Mouse (Mus musculus) kidney, embryonic 14.5 days (tissue): ENCODE measurements around the gene Zfp280d. TPM values are rescaled to one million over a fixed set of nuclear protein-coding genes. Genes with fewer than 3 reads are reported as not detected.
"Not testable (repeated sequence)": the region's sequence is repeated elsewhere in the genome, so short reads cannot be mapped to it uniquely, and the experiment has no call there.

Source experiments
- ATAC-seq: fragments of 200-750 bp; cut with Nextera tagmentation; 2 replicates; pipeline ENCODE4 v1.8.0; 2017; ENCODE audit warnings: moderate number of reproducible peaks, mild to moderate bottlenecking, moderate TSS enrichment, moderate library complexity; ENCODE audit not compliant: low FRiP score, low TSS enrichment
- H3K27ac ChIP-seq: fragments of 300-500 bp; sonication (generic); 2 replicates; pipeline ENCODE4 v1.5.1; 2014; ENCODE audit warnings: low read depth, mild to moderate bottlenecking, low read length, moderate library complexity, mixed read lengths
- H3K27me3 ChIP-seq: fragments of 300-500 bp; sonication (generic); 2 replicates; pipeline ENCODE4 v1.6.1; 2014; ENCODE audit warnings: mild to moderate bottlenecking, low read length; ENCODE audit not compliant: control insufficient read depth, insufficient read depth
- H3K36me3 ChIP-seq: fragments of 300-500 bp; sonication (generic); 2 replicates; pipeline ENCODE4 v1.6.1; 2014; ENCODE audit warnings: low read length, mixed read lengths; ENCODE audit not compliant: control insufficient read depth, insufficient read depth
- H3K4me1 ChIP-seq: fragments of 300-500 bp; sonication (generic); 2 replicates; pipeline ENCODE4 v1.6.1; 2014; ENCODE audit warnings: low read length, mixed read lengths; ENCODE audit not compliant: control insufficient read depth, insufficient read depth
- H3K4me2 ChIP-seq: fragments of 300-500 bp; sonication (generic); replicated peaks from 2 replicates; pipeline ENCODE4 v1.6.1; 2014; ENCODE audit warnings: low read depth, mild to moderate bottlenecking, low read length
- H3K4me3 ChIP-seq: fragments of 300-500 bp; sonication (generic); 2 replicates; pipeline ENCODE4 v1.5.1; 2014; ENCODE audit warnings: mild to moderate bottlenecking, low read length
- H3K9ac ChIP-seq: fragments of 300-500 bp; sonication (generic); 2 replicates; pipeline ENCODE4 v1.6.1; 2014; ENCODE audit warnings: low read depth, mild to moderate bottlenecking, low read length, moderate library complexity
- H3K9me3 ChIP-seq: fragments of 300-500 bp; sonication (generic); 2 replicates; pipeline ENCODE4 v1.6.1; 2016; ENCODE audit warnings: low read length; ENCODE audit not compliant: control insufficient read depth
- WGBS: fragments of 180-500 bp; shearing (Covaris S2); extraction: QIAGEN DNeasy Blood & Tissue Kit; methylation state at CpG from one replicate; pipeline ENCODE4 v1.1.7; 2014; 5-methylcytosine and 5-hydroxymethylcytosine counted together
- polyA plus RNA-seq: library from polyadenylated mRNA; unstranded; fragments of >200 nt; fragmentation: Nextera tagmentation; extraction: Ambion mirVana; gene quantifications from 2 replicates; pipeline ENCODE4 v1.2.1, GENCODE M21; 2014

The Zfp280d gene
- polyA plus RNA-seq, 1 experiment from 2014 or later, result 51.3 TPM

- H3K27ac ChIP-seq, result no peak overlapping the region
- no peak overlapping the region for H3K4me3 ChIP-seq
- WGBS, result 75% methylated on average over 14 of the region's 14 CpGs
- no peaks in the 10 kb centered on the region for H3K27me3 ChIP-seq
- H3K9me3 ChIP-seq, result no peaks in the 10 kb centered on the region
- no peak for ATAC-seq
- no peak overlapping the region for H3K9ac ChIP-seq
- H3K4me2 ChIP-seq, result no peak overlapping the region
- no peaks in the 10 kb centered on the region for H3K36me3 ChIP-seq
- no peaks in the 10 kb centered on the region for H3K4me1 ChIP-seq
Measured at GRCm38 (mm10) chr9:72389431-72390002, 114.9 kb downstream of the Zfp280d start.

DNA sequence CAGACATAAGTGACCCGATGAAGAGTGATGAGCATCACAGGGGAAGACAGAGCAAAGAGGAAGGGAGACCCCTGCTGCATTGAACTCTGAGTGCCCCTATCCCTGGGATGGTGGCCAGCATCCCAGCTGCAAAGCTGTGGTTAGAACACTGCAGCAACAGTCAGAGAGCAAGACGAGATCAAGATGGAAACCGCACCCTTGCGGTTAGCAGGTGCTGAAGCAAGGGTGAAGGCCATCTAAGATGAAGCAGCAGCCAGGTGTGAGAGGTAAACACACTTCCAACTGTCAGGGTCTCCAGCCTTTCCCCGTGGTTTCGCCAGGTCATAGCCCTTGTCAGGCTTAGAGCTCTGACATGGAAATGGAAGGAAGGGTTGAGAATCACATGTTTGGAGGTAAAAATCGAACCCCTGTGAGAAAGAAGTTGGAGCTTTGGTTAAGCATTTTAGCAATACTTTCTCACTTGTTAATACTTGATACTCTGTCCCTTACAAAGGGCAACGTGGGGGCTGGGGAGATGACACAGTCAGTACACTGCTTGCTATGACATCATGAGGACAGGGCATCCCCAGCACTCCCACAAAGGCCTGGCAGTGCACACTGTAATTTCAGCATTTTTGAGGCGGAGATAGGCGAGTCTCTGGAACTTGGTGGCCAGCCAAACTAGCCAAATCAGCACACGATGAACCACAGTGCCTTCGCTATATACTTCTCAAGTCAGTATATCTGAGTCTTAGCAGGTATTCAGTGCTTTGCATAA, 115.8 kb downstream of the Zfp280d start:
- Histone ChIP-seq H3K4me1 (no peaks in the 10 kb centered on the region), H3K9ac (no peak overlapping the region), H3K9me3 (no peaks in the 10 kb centered on the region), H3K4me2 (no peak overlapping the region), H3K27ac (no peak overlapping the region), H3K36me3 (no peaks in the 10 kb centered on the region), H3K27me3 (no peaks in the 10 kb centered on the region), H3K4me3 (no peak overlapping the region)
- no peak for ATAC-seq
- 88% methylated on average over 12 of the region's 12 CpGs for WGBS

- Histone ChIP-seq H3K27me3 (no peaks in the 10 kb centered on the region), H3K4me1 (no peaks in the 10 kb centered on the region), H3K27ac (no peak overlapping the region), H3K36me3 (no peaks in the 10 kb centered on the region), H3K4me2 (no peak overlapping the region), H3K9ac (no peak overlapping the region), H3K9me3 (no peaks in the 10 kb centered on the region), H3K4me3 (no peak overlapping the region)
- no peak for ATAC-seq
- WGBS, result 74% methylated on average over 7 of the region's 7 CpGs
Measured at GRCm38 (mm10) chr9:72392686-72393085, 118.0 kb downstream of the Zfp280d start.

DNA sequence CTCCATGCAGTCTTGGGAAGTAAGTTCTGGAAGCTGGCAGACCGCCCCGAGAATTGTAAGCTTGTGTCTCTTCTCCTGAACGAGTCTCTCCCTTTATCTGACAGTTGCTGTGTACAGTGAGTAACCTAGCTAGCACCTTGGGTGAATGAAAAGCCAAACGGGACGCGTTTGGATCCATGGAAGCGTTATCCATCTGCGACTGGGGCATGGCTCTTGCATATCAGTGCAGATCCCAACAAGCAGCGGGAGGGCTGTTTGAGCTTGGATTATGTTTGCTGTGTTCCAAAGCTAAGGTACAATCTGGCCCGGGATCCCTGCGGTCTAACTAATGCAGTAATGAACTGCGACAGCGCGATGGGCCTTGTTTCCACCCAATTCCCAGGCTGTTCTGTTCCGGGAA, 118.6 kb downstream of the Zfp280d start:
- Histone ChIP-seq H3K9ac (no peak overlapping the region), H3K27ac (no peak overlapping the region), H3K36me3 (no peaks in the 10 kb centered on the region), H3K4me3 (no peak overlapping the region), H3K4me2 (no peak overlapping the region), H3K27me3 (no peaks in the 10 kb centered on the region), H3K9me3 (no peaks in the 10 kb centered on the region), H3K4me1 (no peaks in the 10 kb centered on the region)
- no peak for ATAC-seq
- 85% methylated on average over 15 of the region's 15 CpGs for WGBS

DNA sequence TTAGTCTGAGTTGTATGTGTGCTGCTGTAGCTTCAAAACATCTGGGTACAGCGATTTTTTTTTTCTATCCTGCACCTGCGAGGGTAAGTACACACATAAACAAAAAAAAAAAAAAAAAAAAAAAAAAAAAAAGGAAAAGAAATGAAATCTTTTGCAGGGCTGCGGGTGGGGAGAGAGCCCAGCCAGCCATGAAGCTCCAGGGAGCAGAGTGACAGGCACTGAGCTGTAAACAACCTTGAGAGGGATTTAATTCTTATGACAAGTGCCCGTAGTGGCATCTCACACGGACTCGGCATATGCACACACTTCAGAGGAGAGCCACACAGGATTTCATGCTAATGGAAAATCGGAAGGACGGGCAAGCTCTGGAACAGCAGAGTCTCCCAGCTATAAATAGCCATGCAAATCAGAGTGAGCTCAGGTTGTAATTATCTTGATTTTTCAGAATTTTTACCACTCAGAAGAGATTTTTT, 119.2 kb downstream of the Zfp280d start:
- Histone ChIP-seq H3K27ac (no peak overlapping the region), H3K9me3 (no peaks in the 10 kb centered on the region), H3K4me1 (no peaks in the 10 kb centered on the region), H3K27me3 (no peaks in the 10 kb centered on the region), H3K36me3 (no peaks in the 10 kb centered on the region), H3K4me2 (no peak overlapping the region), H3K4me3 (no peak overlapping the region), H3K9ac (no peak overlapping the region)
- WGBS, result 64% methylated on average over 8 of the region's 8 CpGs
- ATAC-seq, result no peak

GRCm38 (mm10) chr9:72400121-72400520, 125.5 kb downstream of the Zfp280d start:
- Histone ChIP-seq H3K4me1 (no peaks in the 10 kb centered on the region), H3K4me3 (no peak overlapping the region), H3K9me3 (no peaks in the 10 kb centered on the region), H3K9ac (no peak overlapping the region), H3K4me2 (no peak overlapping the region), H3K27me3 (no peaks in the 10 kb centered on the region), H3K27ac (no peak overlapping the region), H3K36me3 (no peaks in the 10 kb centered on the region)
- no peak for ATAC-seq
- 50% methylated on average over 4 of the region's 4 CpGs for WGBS

GRCm38 (mm10) chr9:72401769-72402168, 127.1 kb downstream of the Zfp280d start:
- not testable (repeated sequence) for H3K9me3 ChIP-seq, H3K4me3 ChIP-seq, H3K27me3 ChIP-seq, ATAC-seq, H3K36me3 ChIP-seq, H3K9ac ChIP-seq, H3K4me1 ChIP-seq, H3K4me2 ChIP-seq, H3K27ac ChIP-seq
- WGBS, result 72% methylated on average over 4 of the region's 4 CpGs

GRCm38 (mm10) chr9:72403421-72403820, 128.8 kb downstream of the Zfp280d start:
- H3K4me2 ChIP-seq, result no peak overlapping the region
- no peak overlapping the region for H3K27ac ChIP-seq
- no peaks in the 10 kb centered on the region for H3K4me1 ChIP-seq
- ATAC-seq, result no peak
- no peaks in the 10 kb centered on the region for H3K27me3 ChIP-seq
- H3K9ac ChIP-seq, result no peak overlapping the region
- H3K9me3 ChIP-seq, result no peaks in the 10 kb centered on the region
- no peaks in the 10 kb centered on the region for H3K36me3 ChIP-seq
- no peak overlapping the region for H3K4me3 ChIP-seq
- 64% methylated on average over 6 of the region's 6 CpGs for WGBS

GRCm38 (mm10) chr9:72404446-72404845, 129.8 kb downstream of the Zfp280d start:
- Histone ChIP-seq H3K27me3 (no peaks in the 10 kb centered on the region), H3K9me3 (no peaks in the 10 kb centered on the region), H3K4me3 (no peak overlapping the region), H3K4me2 (no peak overlapping the region), H3K27ac (no peak overlapping the region), H3K9ac (no peak overlapping the region), H3K36me3 (no peaks in the 10 kb centered on the region), H3K4me1 (no peaks in the 10 kb centered on the region)
- WGBS, result 85% methylated on average over 8 of the region's 8 CpGs
- ATAC-seq, result no peak
